Mouse (Mus musculus) adrenal gland, postnatal 36 days (tissue): Measurements from ENCODE around the gene Lman2. TPM values are rescaled to one million over a fixed set of nuclear protein-coding genes. Genes with fewer than 3 reads are reported as not detected.

ENCODE experiments used
- DNase-seq, 2 experiments: peaks; one replicate each; pipeline ENCODE4 v3.0.0; 2021; ENCODE audit warnings: mixed read lengths in 1 of 2
- total RNA-seq, 2 experiments: library from RNA; stranded (reverse); gene quantifications; 2 replicates each; pipeline ENCODE4 v1.2.3; 2021

The Lman2 gene
- total RNA-seq, 2 experiments from 2014 or later, result 114 to 118 TPM

- no peak for DNase-seq
Observed at GRCm38 (mm10) chr13:55327169-55327568, 35.4 kb downstream of the Lman2 start.

DNA sequence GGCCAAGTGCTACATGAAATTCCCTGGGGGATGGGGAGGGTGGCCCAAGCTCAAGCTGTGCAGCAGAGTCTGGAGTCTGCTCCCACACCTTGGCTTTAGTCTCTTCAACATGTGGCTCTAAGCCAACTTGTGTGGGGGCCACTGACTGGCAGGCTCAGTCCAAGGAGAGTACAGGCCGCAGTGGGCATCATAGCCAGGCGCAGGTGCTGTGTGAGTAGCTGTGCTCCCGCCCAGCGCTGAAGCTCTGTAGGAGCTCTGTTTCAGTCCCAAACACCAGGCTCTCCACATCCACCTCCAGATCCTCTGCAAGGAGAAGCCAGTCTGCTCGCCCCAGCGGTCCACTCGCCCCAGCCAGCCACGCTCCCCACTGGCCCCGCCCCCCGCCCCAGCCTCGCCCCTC is 37.0 kb downstream of the Lman2 start:
- no peak for DNase-seq

- peak; percentile 34 to 59 for DNase-seq
Observed at GRCm38 (mm10) chr13:55322130-55322825, 40.3 kb downstream of the Lman2 start.

DNA sequence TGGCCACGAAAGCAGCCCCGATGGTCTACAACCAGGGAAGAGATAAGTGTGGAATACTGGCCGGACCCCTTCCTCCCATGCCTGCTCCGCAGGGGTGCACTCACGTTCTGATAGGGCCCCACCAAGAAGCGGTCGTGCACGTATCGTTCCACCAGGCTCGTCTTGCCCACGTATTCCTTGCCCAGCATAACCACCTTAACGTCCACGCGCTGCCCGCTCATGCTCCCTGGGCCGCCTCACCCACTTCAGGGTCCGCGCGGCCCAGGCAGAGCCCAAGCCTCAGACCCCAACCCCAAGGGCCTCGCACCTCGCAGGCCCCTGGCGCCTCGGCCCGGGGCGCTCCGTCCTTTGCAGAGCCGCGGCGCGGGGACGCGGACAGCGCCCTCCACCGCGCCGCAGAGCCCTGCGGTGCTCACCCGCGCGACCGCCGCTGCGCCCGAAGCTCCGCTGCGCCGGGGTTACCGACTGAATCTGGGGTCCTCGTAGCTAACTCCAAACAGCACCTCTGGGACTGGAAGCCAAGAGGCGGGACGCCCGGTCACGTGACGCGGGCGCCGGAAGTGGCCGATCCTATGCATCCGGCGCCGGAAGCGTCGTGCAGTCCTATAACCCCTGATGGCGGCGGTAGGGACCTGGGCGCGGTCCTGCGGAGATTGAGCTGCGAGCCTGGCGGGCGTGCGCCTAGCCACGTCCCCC is 41.0 kb downstream of the Lman2 start, which contains the start of gene Rab24:
Gene Rab24, minus strand, starts transcription at position 513 of the 696 bp plus-strand sequence.
- DNase-seq, result peak; percentile 90 to 93

DNA sequence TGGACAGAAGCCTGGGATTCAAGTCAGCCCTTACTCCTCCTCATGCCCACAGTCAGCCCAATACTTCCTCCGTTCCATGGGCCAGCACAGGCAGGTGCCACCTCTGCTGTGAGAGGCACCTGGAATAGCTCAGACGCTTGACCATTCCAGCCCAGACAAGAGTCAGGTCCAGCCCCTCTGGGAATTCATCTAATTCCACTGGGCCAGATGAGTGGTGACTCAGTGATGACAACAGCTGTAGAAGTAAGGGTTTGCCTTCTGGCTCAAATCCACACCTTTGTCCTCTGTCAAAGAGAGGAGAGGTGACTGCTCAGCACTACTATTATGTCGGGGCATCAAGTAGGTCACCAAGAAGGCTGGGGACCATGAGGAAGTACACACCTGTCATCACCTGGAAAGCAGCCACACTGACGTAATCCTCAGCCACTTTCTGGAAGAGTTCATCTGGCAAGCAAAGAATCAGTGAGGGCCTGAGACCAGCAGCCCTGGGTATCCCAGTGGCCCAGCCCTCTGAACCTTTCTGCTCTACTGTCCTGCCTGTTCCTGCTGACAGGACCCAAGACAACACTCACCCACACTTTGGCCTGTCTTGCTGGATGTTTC is 42.6 kb downstream of the Lman2 start, which contains the start of gene Prelid1:
Gene Prelid1, plus strand, starts transcription at position 570 of the 603 bp plus-strand sequence.
- DNase-seq, result no peak

DNA sequence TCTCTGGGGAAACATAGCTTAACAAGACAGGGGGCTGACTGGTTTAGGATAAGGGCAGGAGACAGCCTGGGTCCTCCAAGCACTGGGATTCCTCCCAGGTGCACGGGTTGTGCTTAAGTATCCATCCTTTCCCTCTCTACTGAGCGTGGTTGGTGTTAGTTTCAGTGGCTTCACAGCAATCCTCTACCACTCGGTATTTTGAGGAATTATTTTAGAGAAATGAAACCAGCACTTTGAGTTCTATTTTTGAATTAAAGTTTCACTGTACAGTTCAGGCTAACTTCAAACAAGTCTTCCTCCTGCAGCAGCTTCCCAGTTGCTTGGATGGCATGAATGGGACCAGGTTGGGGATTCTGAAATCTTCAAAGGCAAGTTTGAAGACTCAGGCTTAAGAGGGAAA is 44.2 kb downstream of the Lman2 start:
- DNase-seq, result no peak

GRCm38 (mm10) chr13:55314891-55315412 is 47.6 kb downstream of the Lman2 start:
- no peak for DNase-seq

- DNase-seq, result no peak
Observed at GRCm38 (mm10) chr13:55313051-55313450, 49.5 kb downstream of the Lman2 start.

- DNase-seq, result no peak
Observed at GRCm38 (mm10) chr13:55312028-55312630, 50.5 kb downstream of the Lman2 start.

DNA sequence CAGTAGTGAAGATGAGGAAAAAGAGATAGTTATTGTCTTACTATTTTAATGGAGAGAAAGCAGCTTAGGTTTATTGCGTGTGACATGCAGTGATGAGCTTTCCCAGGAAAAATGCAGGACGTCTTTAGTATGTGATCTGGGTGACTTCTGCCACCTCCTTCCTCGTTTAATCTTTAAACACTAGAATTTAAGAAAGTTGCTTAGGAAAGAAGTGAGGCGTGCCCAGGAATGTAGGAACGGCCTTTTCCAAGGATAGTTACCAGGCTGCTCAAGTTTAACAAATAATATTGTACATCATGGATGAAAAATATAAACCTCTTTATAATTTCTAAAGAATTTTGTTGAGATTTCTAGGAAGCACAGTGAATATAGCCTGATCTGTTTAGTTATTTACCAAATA is 61.7 kb downstream of the Lman2 start:
- no peak for DNase-seq

DNA sequence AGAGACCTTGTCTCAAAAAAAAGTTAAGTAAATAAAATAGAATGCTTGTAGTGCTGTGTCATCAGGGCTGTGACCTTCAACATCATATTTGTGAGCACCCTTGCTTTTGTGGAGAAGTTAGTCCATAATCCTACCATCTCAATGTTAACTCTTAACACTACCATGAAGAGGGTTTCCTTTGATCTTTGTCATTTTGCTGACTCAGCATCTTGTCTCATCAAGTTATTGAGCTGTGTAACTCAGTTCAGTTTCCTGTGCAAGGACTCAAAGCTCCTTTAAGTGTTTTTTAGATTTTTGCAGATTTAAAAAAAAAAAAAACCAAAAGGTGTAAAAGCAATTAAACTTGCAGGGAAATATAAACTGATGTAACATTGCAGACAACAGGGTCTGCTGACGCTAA is 65.8 kb downstream of the Lman2 start:
- no peak for DNase-seq

Other genes with a start within 250 kb of the Lman2 start
- gene Gm17617, start 229.2 kb downstream of the Lman2 start, total RNA-seq, result not detected
- gene Fgfr4, start 210.1 kb downstream of the Lman2 start, total RNA-seq, result 10 to 100 TPM; 35.9 to 61.1 TPM
- 100 to 1,000 TPM; 103 to 115 TPM for gene Nsd1, start 153.0 kb downstream of the Lman2 start, total RNA-seq
- gene Prelid1, start 42.3 kb downstream of the Lman2 start, total RNA-seq, result 100 to 1,000 TPM; 149 to 154 TPM
- 10 to 100 TPM; 56.9 to 63.8 TPM for gene Rab24, start 40.8 kb downstream of the Lman2 start, total RNA-seq
- gene Mxd3, start 33.0 kb downstream of the Lman2 start, total RNA-seq, result 1 to 10 TPM; 2.9 to 3.0 TPM
- gene Rgs14, start 6.9 kb upstream of the Lman2 start, total RNA-seq, result under 1 TPM; 0.49 to 0.86 TPM
- gene Slc34a1, start 35.4 kb upstream of the Lman2 start, total RNA-seq, result not detected
- gene Pfn3, start 52.4 kb upstream of the Lman2 start, total RNA-seq, result not detected
- under 1 TPM in 1 of 2 experiments, not detected in 1; 0.30 TPM for gene F12, start 64.0 kb upstream of the Lman2 start, total RNA-seq
- 10 to 100 TPM; 34.5 to 49.4 TPM for gene Grk6, start 82.3 kb upstream of the Lman2 start, total RNA-seq
- 1 to 10 TPM; 1.9 to 3.3 TPM for gene Prr7, start 101.5 kb upstream of the Lman2 start, total RNA-seq
- gene Dbn1, start 125.3 kb upstream of the Lman2 start, total RNA-seq, result 10 to 100 TPM; 16.0 to 18.0 TPM
- 10 to 100 TPM; 15.2 to 23.9 TPM for gene Pdlim7, start 150.9 kb upstream of the Lman2 start, total RNA-seq
- 1 to 10 TPM; 2.3 to 4.6 TPM for gene Dok3, start 166.5 kb upstream of the Lman2 start, total RNA-seq
- gene Ddx41, start 173.9 kb upstream of the Lman2 start, total RNA-seq, result 10 to 100 TPM; 47.3 to 51.7 TPM
- 10 to 100 TPM; 32.3 to 40.4 TPM for gene Fam193b, start 208.3 kb upstream of the Lman2 start, total RNA-seq
- gene Tmed9, start 210.9 kb upstream of the Lman2 start, total RNA-seq, result 100 to 1,000 TPM; 196 to 197 TPM
- 10 to 100 TPM; 13.4 to 16.6 TPM for gene B4galt7, start 237.1 kb upstream of the Lman2 start, total RNA-seq